Mouse (Mus musculus): ENCODE data around the gene Chtf18.

- TF ChIP-seq POLR2A (IDR thresholded peaks at IDR 0.05; ENCODE audit: insufficient read length, low read depth) (no peak), POLR2AphosphoS2 (IDR thresholded peaks at IDR 0.05; ENCODE audit: insufficient read length, low read depth) (no peak), TCF12 (IDR thresholded peaks at IDR 0.05; ENCODE audit: insufficient read depth, poor library complexity, severe bottlenecking) (no peak), MYOD1 (IDR thresholded peaks at IDR 0.05; ENCODE audit: control insufficient read depth in 1 of 3, insufficient read length in 2 of 3, low read depth in 2 of 3) (no peak), MAX (IDR thresholded peaks at IDR 0.05; ENCODE audit: low read depth) (no peak), CEBPB (IDR thresholded peaks at IDR 0.05; ENCODE audit: insufficient read depth, poor library complexity, severe bottlenecking) (no peak)
Measured at GRCm38 (mm10) chr17:25715627-25716026, 11.6 kb downstream of the Chtf18 start.

Data from myocyte (in vitro differentiated cells).